8 mouse cellular contexts compared by ENCODE assay signal in genomic region chr10:85458744-85459344, GRCm38 (mm10).
A peak's percentile ranks its signal among the peaks of the same experiment; 100 is the strongest.
DNase-seq lines count a peak whose midpoint lies in the region; ATAC-seq lines count a peak whose summit lies in the region.

No protein-coding gene starts in this region.

- ATAC-seq in inflammation-experienced regulatory T-cells, adult 6 months: no peak

- peak; percentile 82 for DNase-seq in 3134 (ENCODE audit: extremely low read depth, insufficient read length, low spot score)
- peak; percentile 71 for DNase-seq in ZHBTc4 (ENCODE audit: low read depth, low spot score)
- peak; percentile 84 for DNase-seq in gastrocnemius, adult 18-20 months (ENCODE audit: low spot score)
- DNase-seq in kidney, adult 9 months: peak; percentile 62
- peak; percentile 13 to 38 for DNase-seq in lung, postnatal 4 days
- DNase-seq in testis, postnatal 10 days (ENCODE audit: low spot score): peak; percentile 57
- DNase-seq in layer of hippocampus, adult 8-10 months (ENCODE audit: low spot score in 2 of 2): no peak

Comparison
In these comparisons a context has a peak if more than half of its experiments do, and no peak if none do; other contexts are left out.
1. DNase-seq: peak in 3134 (single experiment), ZHBTc4 (single experiment), gastrocnemius, adult 18-20 months (single experiment), kidney, adult 9 months (single experiment), lung, postnatal 4 days (2 of 2) and testis, postnatal 10 days (single experiment); none in layer of hippocampus, adult 8-10 months (0 of 2).